Mouse (Mus musculus) MEL (cell line): ENCODE measurements around the gene Lgi1.

ENCODE experiments used
- CHD2 ChIP-seq: IDR thresholded peaks from 2 replicates; pipeline ENCODE4 v1.6.1; 2011; ENCODE audit warnings: low read length, improper control_type of control experiment
- CTCF ChIP-seq, 3 experiments: IDR thresholded peaks in 2 of 3; conservative IDR thresholded peaks in 1 of 3; 2 replicates each; pipeline ENCODE4 v1.5.1; 2011 to 2012; ENCODE audit warnings: low read length in 3 of 3, low read depth in 2 of 3, mild to moderate bottlenecking in 2 of 3, improper control_type of control experiment in 1 of 3, inconsistent platforms in 1 of 3, mixed read lengths in 1 of 3, moderate library complexity in 1 of 3; ENCODE audit not compliant: control insufficient read depth in 1 of 3, insufficient read depth in 1 of 3, poor library complexity in 1 of 3, severe bottlenecking in 1 of 3
- E2F4 ChIP-seq: IDR thresholded peaks from 2 replicates; pipeline ENCODE4 v1.6.1; 2011; ENCODE audit warnings: low read depth, low read length, improper control_type of control experiment, borderline replicate concordance
- ELF1 ChIP-seq: IDR thresholded peaks from 2 replicates; pipeline ENCODE4 v1.6.1; 2014; ENCODE audit warnings: low read depth, mild to moderate bottlenecking, inconsistent platforms, low read length, improper control_type of control experiment, moderate library complexity
- EP300 ChIP-seq, 2 experiments: IDR thresholded peaks; 2 replicates each; pipeline ENCODE4 v1.6.1; 2011; ENCODE audit warnings: improper control_type of control experiment in 2 of 2, low read length in 2 of 2, low read depth in 1 of 2, mild to moderate bottlenecking in 1 of 2
- GATA1 ChIP-seq: IDR thresholded peaks from 2 replicates; pipeline ENCODE4 v1.6.1; 2011; ENCODE audit warnings: low read depth, low read length, improper control_type of control experiment
- JUND ChIP-seq: IDR thresholded peaks from 2 replicates; pipeline ENCODE4 v1.6.1; 2011; ENCODE audit warnings: low read depth, mild to moderate bottlenecking, improper control_type of control experiment, low read length
- MAX ChIP-seq: IDR thresholded peaks from 2 replicates; pipeline ENCODE4 v1.6.1; 2011; ENCODE audit warnings: low read length, improper control_type of control experiment
- POLR2A ChIP-seq, 2 experiments: IDR thresholded peaks; 2 replicates each; pipeline ENCODE4 v1.6.1; 2011 to 2012; ENCODE audit warnings: low read length in 2 of 2, mild to moderate bottlenecking in 2 of 2, control low read depth in 1 of 2, improper control_type of control experiment in 1 of 2, low read depth in 1 of 2, moderate library complexity in 1 of 2; ENCODE audit not compliant: control insufficient read depth in 1 of 2, insufficient read depth in 1 of 2, poor library complexity in 1 of 2
- POLR2AphosphoS2 ChIP-seq: IDR thresholded peaks from 2 replicates; pipeline ENCODE4 v1.6.1; 2011; ENCODE audit warnings: low read length, improper control_type of control experiment
- RCOR1 ChIP-seq: IDR thresholded peaks from 2 replicates; pipeline ENCODE4 v1.6.1; 2012; ENCODE audit warnings: low read depth, mild to moderate bottlenecking, inconsistent platforms, low read length, improper control_type of control experiment
- ZKSCAN1 ChIP-seq: IDR thresholded peaks from 2 replicates; pipeline ENCODE4 v1.6.1; 2012; ENCODE audit warnings: low read depth, mild to moderate bottlenecking, inconsistent platforms, low read length, improper control_type of control experiment, moderate library complexity
- ZNF384 ChIP-seq: IDR thresholded peaks from 2 replicates; pipeline ENCODE4 v1.6.1; 2012; ENCODE audit warnings: low read depth, mild to moderate bottlenecking, inconsistent platforms, low read length, improper control_type of control experiment

GRCm38 (mm10) chr19:38325854-38326253, 61.5 kb downstream of the Lgi1 start:
- TF ChIP-seq EP300 (IDR thresholded peaks at IDR 0.05; ENCODE audit: low read depth in 1 of 2, low read length in 2 of 2) (no peak), ZNF384 (no peak), POLR2A (IDR thresholded peaks at IDR 0.05; ENCODE audit: control insufficient read depth in 1 of 2, insufficient read depth in 1 of 2, low read depth in 1 of 2, low read length in 2 of 2, poor library complexity in 1 of 2) (no peak), E2F4 (no peak), JUND (no peak), CTCF (IDR thresholded peaks at IDR 0.05 in 2 of 3, conservative IDR thresholded peaks at IDR 0.05 in 1 of 3; ENCODE audit: control insufficient read depth in 1 of 3, insufficient read depth in 1 of 3, low read depth in 2 of 3, low read length in 3 of 3, poor library complexity in 1 of 3, severe bottlenecking in 1 of 3) (no peak), GATA1 (no peak), CHD2 (no peak), ELF1 (no peak), ZKSCAN1 (no peak), RCOR1 (no peak), MAX (no peak), POLR2AphosphoS2 (no peak)
